Mouse (Mus musculus) bone marrow macrophage, adult 2 months (primary cell): ENCODE measurements around the gene Hunk.

Experiments used
- CTCF ChIP-seq: IDR thresholded peaks from 2 replicates; pipeline ENCODE4 v1.5.1; 2012; ENCODE audit warnings: low read depth, mild to moderate bottlenecking, low read length, moderate library complexity
- POLR2A ChIP-seq: IDR thresholded peaks from 2 replicates; pipeline ENCODE4 v1.6.1; 2012; ENCODE audit warnings: mild to moderate bottlenecking, low read depth, low read length, borderline replicate concordance

DNA sequence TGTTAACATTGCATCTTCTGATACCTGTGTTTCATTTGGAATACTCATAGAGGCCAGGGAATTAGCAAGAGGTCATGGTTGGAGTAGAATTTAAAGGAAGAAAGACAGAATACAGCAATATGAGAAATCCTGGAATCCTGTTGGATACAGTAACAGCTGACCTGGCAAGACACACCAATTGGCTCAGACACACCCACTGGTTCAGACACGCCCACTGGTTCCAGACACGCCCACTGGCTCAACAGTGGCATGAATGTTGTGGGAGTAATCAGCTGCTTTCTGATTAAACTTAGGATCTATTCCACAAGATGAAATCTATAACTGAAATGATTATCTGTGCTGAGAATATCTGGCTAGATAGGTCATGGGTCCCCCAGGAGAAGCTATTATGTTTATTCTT lies 155.4 kb downstream of the Hunk start:
- no peak for TF ChIP-seq POLR2A
- TF ChIP-seq CTCF, result no peak
